Mouse (Mus musculus) liver, adult 2 months (tissue): ENCODE measurements around the gene Maea. TPM values are rescaled to one million over a fixed set of nuclear protein-coding genes. Genes with fewer than 3 reads are reported as not detected.

Experiments used
- DNase-seq: peaks from one replicate; pipeline ENCODE4 v3.0.0-alpha.2; 2011; ENCODE audit warnings: low read depth, low spot score; ENCODE audit errors: extremely low read depth
- H3K27ac ChIP-seq: fragments of 200-500 bp; replicated peaks from 2 replicates; pipeline ENCODE4 v1.5.1; 2012; ENCODE audit warnings: low read depth, mild to moderate bottlenecking, control low read depth, inconsistent platforms, low read length; ENCODE audit not compliant: insufficient read depth
- H3K27me3 ChIP-seq: fragments of 200-500 bp; 2 replicates; pipeline ENCODE4 v1.6.1; 2012; ENCODE audit warnings: mild to moderate bottlenecking, moderate library complexity, low read length, inconsistent platforms; ENCODE audit not compliant: control insufficient read depth, insufficient read depth
- H3K36me3 ChIP-seq: fragments of 200-500 bp; 2 replicates; pipeline ENCODE4 v1.6.1; 2012; ENCODE audit warnings: low read length, inconsistent platforms; ENCODE audit not compliant: control insufficient read depth, insufficient read depth
- H3K4me1 ChIP-seq: fragments of 200-500 bp; 2 replicates; pipeline ENCODE4 v1.6.1; 2011; ENCODE audit warnings: low read length; ENCODE audit not compliant: control insufficient read depth, insufficient read depth
- H3K4me3 ChIP-seq: fragments of 200-500 bp; 2 replicates; pipeline ENCODE4 v1.5.1; 2011; ENCODE audit warnings: low read depth, mild to moderate bottlenecking, control low read depth, low read length, moderate library complexity; ENCODE audit not compliant: insufficient read depth
- H3K79me2 ChIP-seq: fragments of 200-500 bp; 2 replicates; pipeline ENCODE4 v1.6.1; 2012; ENCODE audit warnings: inconsistent platforms, mild to moderate bottlenecking, low read length, moderate library complexity; ENCODE audit not compliant: control insufficient read depth, insufficient read depth
- H3K9ac ChIP-seq: fragments of 200-500 bp; 2 replicates; pipeline ENCODE4 v1.6.1; 2012; ENCODE audit warnings: low read depth, mild to moderate bottlenecking, control low read depth, inconsistent platforms, low read length
- CTCF ChIP-seq: fragments of 200-500 bp; IDR thresholded peaks from 2 replicates; pipeline ENCODE4 v1.5.1; 2011; ENCODE audit warnings: low read depth, low read length, control low read depth
- POLR2A ChIP-seq: fragments of 200-500 bp; IDR thresholded peaks from 2 replicates; pipeline ENCODE4 v1.6.1; 2011; ENCODE audit warnings: low read length, control low read depth; ENCODE audit not compliant: insufficient read depth; ENCODE audit errors: extremely low read depth
- WGBS: fragments of 180-500 bp; shearing (Covaris S2); methylation state at CpG from one replicate; pipeline ENCODE4 v1.1.7; 2018; 5-methylcytosine and 5-hydroxymethylcytosine counted together
- polyA plus RNA-seq: library from polyadenylated mRNA; depleted of rRNA; stranded (reverse); fragments of >200 nt; gene quantifications from 2 replicates; pipeline ENCODE4 v1.2.3, GENCODE M21; 2012; rRNA removed
- total RNA-seq: library from RNA; depleted of rRNA; stranded (reverse); fragments of >200 nt; gene quantifications from 2 replicates; pipeline ENCODE4 v1.2.3, GENCODE M21; 2014; rRNA removed

Gene Maea
- total and polyA plus RNA-seq, 2 experiments, result 26.0 to 46.6 TPM

DNA sequence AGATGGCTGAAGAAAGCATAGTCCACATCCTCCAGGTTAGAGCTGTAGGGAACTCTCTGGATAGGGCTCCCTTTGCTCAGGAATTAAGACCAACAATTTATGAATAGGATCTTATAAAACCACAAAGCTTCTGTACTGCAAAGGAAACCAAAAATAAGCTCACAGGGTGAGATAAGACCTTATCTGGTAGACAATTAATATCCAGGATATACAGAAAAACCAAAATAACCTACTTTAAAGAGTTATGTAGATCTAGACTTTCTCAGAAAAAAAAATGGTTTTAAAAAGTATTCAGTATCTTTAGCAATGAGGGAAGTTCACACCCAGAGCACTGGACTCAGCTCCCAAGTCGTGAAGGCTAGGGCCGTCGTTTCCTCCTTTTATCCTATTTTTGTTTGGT is 85.0 kb downstream of the Maea start:
- WGBS, result 57% methylated on average over 3 of the region's 3 CpGs
- no peak for TF ChIP-seq CTCF
- no peak for TF ChIP-seq POLR2A
- H3K27ac ChIP-seq, result no peak overlapping the region

More for the DNA sequence above, 85.0 kb downstream of the Maea start:
- Histone ChIP-seq H3K9ac (no peak overlapping the region), H3K4me3 (no peak overlapping the region), H3K4me1 (no peaks in the 10 kb centered on the region), H3K36me3 (peaks cover 3% of the 10 kb centered on the region; the same call in 1 of the 2 replicates), H3K79me2 (no peaks in the 10 kb centered on the region), H3K27me3 (no peaks in the 10 kb centered on the region)
- no peak for DNase-seq

Other genes with a start within 250 kb of the Maea start
- gene Slc5a1, start 231.3 kb upstream of the Maea start, total RNA-seq, result 0.34 and 0.55 TPM in 2 replicates
- 0.22 and 0.36 TPM in 2 replicates for gene Slc5a1, start 231.3 kb upstream of the Maea start, polyA plus RNA-seq
- 1.2 and 2.4 TPM in 2 replicates for gene Spon2, start 117.1 kb upstream of the Maea start, total RNA-seq
- gene Spon2, start 117.1 kb upstream of the Maea start, polyA plus RNA-seq, result 5.3 and 11.1 TPM in 2 replicates
- 26.1 and 29.1 TPM in 2 replicates for gene Ctbp1, start 60.5 kb upstream of the Maea start, total RNA-seq
- gene Ctbp1, start 60.5 kb upstream of the Maea start, polyA plus RNA-seq, result 89.9 and 97.6 TPM in 2 replicates
- gene Uvssa, start 43.0 kb downstream of the Maea start, total RNA-seq, result 4.2 and 4.4 TPM in 2 replicates
- gene Uvssa, start 43.0 kb downstream of the Maea start, polyA plus RNA-seq, result 2.5 and 3.4 TPM in 2 replicates
- not detected in 2 replicates for gene Nkx1-1, start 98.5 kb downstream of the Maea start, total RNA-seq
- not detected in 2 replicates for gene Nkx1-1, start 98.5 kb downstream of the Maea start, polyA plus RNA-seq